Mouse (Mus musculus) intestine, embryonic 14.5 days (tissue): ENCODE measurements around the gene Duoxa1. TPM values are rescaled to one million over a fixed set of nuclear protein-coding genes. Genes with fewer than 3 reads are reported as not detected.

Source experiments
- ATAC-seq: fragments of 200-750 bp; cut with Nextera tagmentation; replicated peaks from 2 replicates; pipeline ENCODE4 v1.8.0; 2017; ENCODE audit warnings: low read depth, moderate number of reproducible peaks, moderate TSS enrichment, moderate library complexity; ENCODE audit not compliant: low FRiP score, low TSS enrichment
- DNase-seq: peaks from one replicate; pipeline ENCODE4 v3.0.0-alpha.2; 2018; ENCODE audit warnings: low spot score
- H3K27ac ChIP-seq: fragments of 300-500 bp; sonication (generic); 2 replicates; pipeline ENCODE4 v1.5.1; 2014; ENCODE audit warnings: low read depth, mild to moderate bottlenecking, control low read depth
- H3K27me3 ChIP-seq: fragments of 300-500 bp; sonication (generic); replicated peaks from 2 replicates; pipeline ENCODE4 v1.6.1; 2014; ENCODE audit warnings: low read length, control low read depth; ENCODE audit not compliant: control insufficient read depth, insufficient read depth
- H3K36me3 ChIP-seq: fragments of 300-500 bp; sonication (generic); 2 replicates; pipeline ENCODE4 v1.6.1; 2014; ENCODE audit warnings: low read length, control low read depth; ENCODE audit not compliant: control insufficient read depth, insufficient read depth
- H3K4me1 ChIP-seq: fragments of 300-500 bp; sonication (generic); replicated peaks from 2 replicates; pipeline ENCODE4 v1.6.1; 2014; ENCODE audit warnings: low read length, control low read depth, mixed read lengths; ENCODE audit not compliant: control insufficient read depth, insufficient read depth
- H3K4me2 ChIP-seq: fragments of 300-500 bp; sonication (generic); 2 replicates; pipeline ENCODE4 v1.6.1; 2014; ENCODE audit warnings: low read length
- H3K4me3 ChIP-seq: fragments of 300-500 bp; sonication (generic); 2 replicates; pipeline ENCODE4 v1.5.1; 2014; ENCODE audit warnings: low read depth, low read length, control low read depth, mixed read lengths
- H3K9ac ChIP-seq: fragments of 300-500 bp; sonication (generic); 2 replicates; pipeline ENCODE4 v1.6.1; 2014; ENCODE audit warnings: mild to moderate bottlenecking, low read length
- H3K9me3 ChIP-seq: fragments of 300-500 bp; sonication (generic); 2 replicates; pipeline ENCODE4 v1.6.1; 2016; ENCODE audit warnings: low read length, control low read depth; ENCODE audit not compliant: control insufficient read depth
- WGBS: fragments of 180-500 bp; shearing (Covaris S2); extraction: QIAGEN DNeasy Blood & Tissue Kit; methylation state at CpG from one replicate; pipeline ENCODE4 v1.1.7; 2014; 5-methylcytosine and 5-hydroxymethylcytosine counted together
- polyA plus RNA-seq: library from polyadenylated mRNA; unstranded; fragments of >200 nt; fragmentation: Nextera tagmentation; extraction: Ambion mirVana; gene quantifications from 2 replicates; pipeline ENCODE4 v1.2.1, GENCODE M21; 2014

Duoxa1 gene
- polyA plus RNA-seq, 1 experiment from 2014 or later, result not detected

GRCm38 (mm10) chr2:122302574-122303241 lies 10.8 kb downstream of the Duoxa1 start:
- Histone ChIP-seq H3K27ac (no peak overlapping the region), H3K9me3 (no peaks in the 10 kb centered on the region), H3K9ac (no peak overlapping the region), H3K27me3 (peaks cover 84% of the 10 kb centered on the region), H3K4me1 (peaks cover 11% of the 10 kb centered on the region), H3K4me2 (no peak overlapping the region), H3K4me3 (no peak overlapping the region), H3K36me3 (no peaks in the 10 kb centered on the region)
- 11% methylated on average over 9 of the region's 9 CpGs for WGBS
- DNase-seq (peak; percentile 76), ATAC-seq (no peak)

DNA sequence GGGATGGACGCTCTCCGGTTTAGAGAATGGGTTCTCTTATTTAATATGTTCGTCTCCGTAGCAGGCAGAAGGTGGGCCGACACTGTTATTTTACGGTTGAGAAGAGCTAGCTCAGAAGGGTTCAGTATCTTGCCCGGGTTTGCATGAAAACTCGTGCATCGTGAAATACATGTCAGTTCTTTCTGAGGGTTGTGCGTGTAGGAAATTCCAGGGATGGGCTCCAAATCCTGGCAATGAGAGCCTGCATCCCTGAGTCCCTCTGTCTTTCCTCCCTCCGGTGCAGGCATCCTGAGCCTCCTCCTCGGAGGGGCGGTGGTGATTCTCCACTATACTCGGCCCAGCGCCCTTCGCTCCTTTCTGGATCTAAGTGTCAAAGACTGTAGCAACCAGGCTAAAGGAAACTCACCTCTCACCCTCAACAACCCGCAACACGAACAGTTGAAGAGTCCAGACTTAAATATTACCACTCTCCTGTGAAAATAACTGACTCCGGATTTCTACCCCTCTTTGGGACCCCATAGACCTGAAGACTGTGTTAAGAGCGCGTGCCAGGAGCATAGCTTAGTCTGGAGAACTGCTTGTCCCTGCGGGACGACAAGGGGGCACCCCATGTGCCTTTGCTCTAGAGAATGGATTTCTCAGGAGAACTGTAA lies 11.5 kb downstream of the Duoxa1 start:
- Histone ChIP-seq H3K27me3 (peaks cover 84% of the 10 kb centered on the region), H3K4me2 (peak overlapping the region; percentile 62), H3K4me1 (peaks cover 11% of the 10 kb centered on the region), H3K4me3 (peak overlapping the region; percentile 33), H3K36me3 (no peaks in the 10 kb centered on the region), H3K9ac (no peak overlapping the region), H3K9me3 (no peaks in the 10 kb centered on the region), H3K27ac (no peak overlapping the region)
- DNase-seq, result peak; percentile 69
- no peak for ATAC-seq
- WGBS, result 9% methylated on average over 23 of the region's 23 CpGs

- Histone ChIP-seq H3K36me3 (no peaks in the 10 kb centered on the region), H3K4me3 (peak overlapping the region; percentile 33), H3K4me1 (peaks cover 11% of the 10 kb centered on the region), H3K9me3 (no peaks in the 10 kb centered on the region), H3K27ac (no peak overlapping the region), H3K4me2 (peak overlapping the region; percentile 62), H3K9ac (no peak overlapping the region), H3K27me3 (peaks cover 81% of the 10 kb centered on the region)
- DNase-seq (peak; percentile 74), ATAC-seq (0 out of 2 replicates have a peak, but pooled peaks have one; percentile 21)
- WGBS, result 1% methylated on average over 48 of the region's 48 CpGs
Observed at GRCm38 (mm10) chr2:122301081-122301920, 12.2 kb downstream of the Duoxa1 start.

- no peak for DNase-seq
- peak overlapping the region; percentile 62; the same call in 1 of the 2 replicates for H3K4me2 ChIP-seq
- H3K27ac ChIP-seq, result no peak overlapping the region
- no peak overlapping the region for H3K9ac ChIP-seq
- H3K27me3 ChIP-seq, result peaks cover 79% of the 10 kb centered on the region
- no peak for ATAC-seq
- 6% methylated on average over 14 of the region's 14 CpGs for WGBS
- H3K4me3 ChIP-seq, result no peak overlapping the region
- no peaks in the 10 kb centered on the region for H3K9me3 ChIP-seq
- H3K36me3 ChIP-seq, result no peaks in the 10 kb centered on the region
- H3K4me1 ChIP-seq, result peaks cover 11% of the 10 kb centered on the region
Observed at GRCm38 (mm10) chr2:122300656-122301020, 12.9 kb downstream of the Duoxa1 start.

GRCm38 (mm10) chr2:122299911-122300655 lies 13.4 kb downstream of the Duoxa1 start:
- Histone ChIP-seq H3K9ac (no peak overlapping the region), H3K4me2 (no peak overlapping the region), H3K36me3 (no peaks in the 10 kb centered on the region), H3K27me3 (peaks cover 84% of the 10 kb centered on the region), H3K4me3 (no peak overlapping the region), H3K9me3 (no peaks in the 10 kb centered on the region), H3K4me1 (peaks cover 11% of the 10 kb centered on the region), H3K27ac (no peak overlapping the region)
- DNase-seq, result no peak
- no peak for ATAC-seq
- WGBS, result 13% methylated on average over 14 of the region's 14 CpGs

DNA sequence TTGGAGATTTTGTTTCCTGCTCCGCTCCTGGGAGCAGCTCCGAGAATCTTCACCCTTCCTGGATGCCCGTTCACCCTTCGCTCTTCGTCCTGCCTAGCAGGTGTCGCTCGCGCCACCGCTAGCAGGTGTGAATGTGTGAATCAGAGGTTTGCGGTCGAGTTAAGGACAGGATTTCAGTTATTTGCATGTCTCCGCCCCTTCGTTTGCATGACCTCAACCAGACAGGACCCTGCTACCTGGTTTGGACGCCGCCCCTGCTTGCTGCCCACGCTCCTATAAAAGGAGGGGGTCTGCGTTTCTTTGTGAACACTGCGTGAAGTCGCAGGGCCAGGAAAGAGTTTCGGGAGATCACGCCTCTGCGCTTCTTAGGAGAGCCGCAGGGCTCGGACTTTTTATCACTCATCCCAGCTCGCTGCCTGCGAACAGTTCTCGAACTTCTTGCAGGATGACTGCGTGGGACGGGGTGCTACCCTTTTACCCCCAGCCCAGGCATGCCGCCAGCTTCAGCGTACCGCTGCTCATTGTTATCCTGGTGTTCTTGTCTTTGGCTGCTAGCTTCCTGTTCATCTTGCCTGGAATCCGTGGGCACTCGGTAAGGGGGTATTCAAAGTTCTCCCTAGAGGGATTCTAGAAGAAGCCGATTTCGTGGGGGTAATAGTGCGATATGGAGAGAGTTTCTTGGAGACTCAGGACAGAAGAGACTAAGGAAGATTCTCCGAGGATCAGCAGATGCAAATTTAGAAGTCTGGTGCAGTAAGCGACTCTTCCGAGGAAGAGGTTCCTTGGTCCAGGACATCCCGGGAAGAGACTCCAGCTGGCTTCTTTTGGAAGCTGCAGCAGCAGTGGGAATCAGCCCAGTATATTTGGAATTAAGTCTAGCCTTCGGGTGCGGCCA lies 14.7 kb downstream of the Duoxa1 start, which contains the start of gene Duoxa2:
Gene Duoxa2 (plus strand): TSS at position 305 of the 895 bp plus-strand sequence.
- DNase-seq, result peak; percentile 71
- peaks cover 93% of the 10 kb centered on the region for H3K27me3 ChIP-seq
- no peak within 1 kb of the TSS for H3K9ac ChIP-seq
- H3K4me1 ChIP-seq, result peaks cover 11% of the 10 kb centered on the region
- ATAC-seq, result no peak
- H3K4me3 ChIP-seq, result peak within 1 kb of the TSS; percentile 25
- peak within 1 kb of the TSS; percentile 52 for H3K4me2 ChIP-seq
- H3K36me3 ChIP-seq, result no peaks in the 10 kb centered on the region
- 1% methylated on average over 43 of the region's 43 CpGs for WGBS
- no peaks in the 10 kb centered on the region for H3K9me3 ChIP-seq
- H3K27ac ChIP-seq, result no peak within 1 kb of the TSS

DNA sequence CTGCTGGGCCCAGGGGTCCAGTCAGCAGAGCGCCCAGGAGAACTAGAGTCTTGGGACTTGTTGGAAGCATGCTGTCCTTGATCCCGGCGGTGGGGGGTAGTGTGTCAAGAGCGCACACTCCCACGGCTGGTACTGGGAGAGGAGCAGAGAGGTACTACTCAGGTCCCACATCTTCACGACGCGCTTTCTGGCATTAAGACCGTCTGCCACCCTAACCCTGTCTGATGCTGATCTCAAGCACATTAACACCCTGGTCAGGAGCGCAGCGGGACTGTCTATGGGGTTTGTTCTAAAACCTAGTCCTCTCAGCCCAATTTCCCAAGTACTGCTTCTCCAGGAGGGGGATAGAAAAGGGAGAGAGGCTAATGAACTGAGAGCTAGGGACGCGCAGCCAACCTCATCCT lies 15.4 kb downstream of the Duoxa1 start, which contains the start of gene Duox2:
Gene Duox2 (minus strand): TSS at position 354 of the 404 bp plus-strand sequence.
- WGBS, result 3% methylated on average over 13 of the region's 13 CpGs
- Histone ChIP-seq H3K27me3 (peaks cover 89% of the 10 kb centered on the region), H3K9me3 (no peaks in the 10 kb centered on the region), H3K27ac (no peak within 1 kb of the TSS), H3K9ac (no peak within 1 kb of the TSS), H3K4me2 (peak within 1 kb of the TSS; percentile 52), H3K36me3 (no peaks in the 10 kb centered on the region), H3K4me3 (peak within 1 kb of the TSS; percentile 25), H3K4me1 (peaks cover 11% of the 10 kb centered on the region)
- DNase-seq, result peak; percentile 63
- no peak for ATAC-seq
